Mouse (Mus musculus) heart, embryonic 14.5 days (tissue): ENCODE measurements at regions not wholly inside any gene's neighbourhood (a gene's known extent, or its start where the extent isn't known, plus 50 kb on each side); places are given as distances from the start of the nearest gene placed in this dataset.

Source experiments
- ATAC-seq: fragments of 200-750 bp; cut with Nextera tagmentation; 2 replicates; pipeline ENCODE4 v1.8.0; 2017; ENCODE audit warnings: low read depth, moderate TSS enrichment; ENCODE audit not compliant: insufficient number of reproducible peaks, insufficient read depth, low FRiP score
- H3K27ac ChIP-seq, 2 experiments: fragments of 200-500 bp in 1 of 2; fragments of 300-500 bp in 1 of 2; sonication (generic) in 1 of 2; replicated peaks in 1 of 2; 2 replicates each; pipeline ENCODE4 v1.5.1; 2012 to 2014; ENCODE audit warnings: low read depth in 2 of 2, low read length in 2 of 2, control low read depth in 1 of 2, mild to moderate bottlenecking in 1 of 2, mixed read lengths in 1 of 2; ENCODE audit not compliant: control insufficient read depth in 1 of 2, insufficient read depth in 1 of 2
- H3K27me3 ChIP-seq: fragments of 300-500 bp; sonication (generic); 2 replicates; pipeline ENCODE4 v1.6.1; 2014; ENCODE audit warnings: mild to moderate bottlenecking, low read length, control low read depth; ENCODE audit not compliant: control insufficient read depth, insufficient read depth
- H3K36me3 ChIP-seq: fragments of 300-500 bp; sonication (generic); 2 replicates; pipeline ENCODE4 v1.6.1; 2014; ENCODE audit warnings: mild to moderate bottlenecking, control low read depth, low read length, mixed read lengths; ENCODE audit not compliant: control insufficient read depth, insufficient read depth
- H3K4me1 ChIP-seq, 2 experiments: fragments of 200-500 bp in 1 of 2; fragments of 300-500 bp in 1 of 2; sonication (generic) in 1 of 2; 2 replicates each; pipeline ENCODE4 v1.6.1; 2012 to 2014; ENCODE audit warnings: low read length in 2 of 2, control low read depth in 1 of 2, mixed read lengths in 1 of 2; ENCODE audit not compliant: control insufficient read depth in 2 of 2, insufficient read depth in 2 of 2
- H3K4me2 ChIP-seq: fragments of 300-500 bp; sonication (generic); 2 replicates; pipeline ENCODE4 v1.6.1; 2014; ENCODE audit warnings: mild to moderate bottlenecking, low read length
- H3K4me3 ChIP-seq, 2 experiments: fragments of 200-500 bp in 1 of 2; fragments of 300-500 bp in 1 of 2; sonication (generic) in 1 of 2; 2 replicates each; pipeline ENCODE4 v1.5.1; 2012 to 2014; ENCODE audit warnings: low read length in 2 of 2, mild to moderate bottlenecking in 2 of 2, control low read depth in 1 of 2, low read depth in 1 of 2, moderate library complexity in 1 of 2; ENCODE audit not compliant: control insufficient read depth in 1 of 2, insufficient read depth in 1 of 2
- H3K9ac ChIP-seq: fragments of 300-500 bp; sonication (generic); 2 replicates; pipeline ENCODE4 v1.6.1; 2014; ENCODE audit warnings: mild to moderate bottlenecking, low read length
- H3K9me3 ChIP-seq: fragments of 300-500 bp; sonication (generic); 2 replicates; pipeline ENCODE4 v1.6.1; 2016; ENCODE audit warnings: low read length, control low read depth; ENCODE audit not compliant: control insufficient read depth
- WGBS: fragments of 180-500 bp; shearing (Covaris S2); extraction: QIAGEN DNeasy Blood & Tissue Kit; methylation state at CpG from one replicate; pipeline ENCODE4 v1.1.7; 2014; 5-methylcytosine and 5-hydroxymethylcytosine counted together

GRCm38 (mm10) chr9:51407978-51408377, 79.3 kb upstream of the 1810046K07Rik start:
- H3K4me3 ChIP-seq: no peak overlapping the region
- H3K4me2 ChIP-seq: no peak overlapping the region
- 59% methylated on average over 1 of the region's 1 CpGs for whole genome bisulfite sequencing
- H3K27ac ChIP-seq: no peak overlapping the region
- H3K27me3 ChIP-seq: no peaks in the 10 kb centered on the region
- no peaks in the 10 kb centered on the region for H3K9me3 ChIP-seq
- H3K9ac ChIP-seq: no peak overlapping the region
- ATAC-seq: no peak
- no peaks in the 10 kb centered on the region for H3K36me3 ChIP-seq
- no peaks in the 10 kb centered on the region for H3K4me1 ChIP-seq

DNA sequence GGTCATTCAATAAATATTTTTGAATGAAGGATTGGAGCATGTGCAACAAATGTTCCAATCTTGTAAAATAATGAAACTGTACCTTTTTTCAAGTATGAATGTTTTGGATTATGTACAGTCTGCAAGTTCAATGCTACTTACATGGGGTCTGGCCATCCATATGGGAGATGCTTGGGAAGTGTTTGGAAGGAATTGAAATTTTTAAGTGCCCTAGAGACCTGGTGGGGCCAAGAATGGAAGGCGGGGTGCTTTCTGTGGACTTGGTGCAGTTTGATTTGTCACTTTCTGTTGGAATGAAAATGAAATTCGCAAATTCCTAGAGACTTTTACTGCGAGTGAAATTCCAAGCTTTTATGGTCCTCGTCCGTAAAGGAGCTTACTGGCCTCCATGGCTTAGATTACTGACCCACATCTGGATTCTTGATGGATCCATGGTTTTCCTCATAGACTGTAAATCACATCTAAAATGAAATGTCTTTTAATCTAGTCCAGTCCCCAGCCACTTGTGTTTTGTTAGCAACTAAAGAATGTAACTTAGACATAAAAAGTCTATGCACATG, 90.3 kb upstream of the 1810046K07Rik start:
- H3K4me1 ChIP-seq: no peaks in the 10 kb centered on the region
- no peak overlapping the region for H3K4me3 ChIP-seq
- no peaks in the 10 kb centered on the region for H3K9me3 ChIP-seq
- H3K4me2 ChIP-seq: no peak overlapping the region
- no peak overlapping the region for H3K27ac ChIP-seq
- WGBS: 82% methylated on average over 5 of the region's 5 CpGs
- ATAC-seq: no peak
- no peaks in the 10 kb centered on the region for H3K36me3 ChIP-seq
- H3K9ac ChIP-seq: no peak overlapping the region
- no peaks in the 10 kb centered on the region for H3K27me3 ChIP-seq

- Histone ChIP-seq H3K27ac (no peak overlapping the region), H3K4me3 (no peak overlapping the region), H3K4me2 (no peak overlapping the region), H3K9ac (no peak overlapping the region), H3K36me3 (no peaks in the 10 kb centered on the region), H3K9me3 (no peaks in the 10 kb centered on the region), H3K4me1 (no peaks in the 10 kb centered on the region), H3K27me3 (no peaks in the 10 kb centered on the region)
- WGBS: 75% methylated on average over 3 of the region's 3 CpGs
- ATAC-seq: no peak
Measured at GRCm38 (mm10) chr9:51422553-51422952, 93.8 kb upstream of the 1810046K07Rik start.

GRCm38 (mm10) chr9:51423341-51423740, 94.6 kb upstream of the 1810046K07Rik start:
- ATAC-seq: no peak
- whole genome bisulfite sequencing: 70% methylated on average over 4 of the region's 4 CpGs
- H3K36me3 ChIP-seq: no peaks in the 10 kb centered on the region
- no peak overlapping the region for H3K4me3 ChIP-seq
- no peaks in the 10 kb centered on the region for H3K4me1 ChIP-seq
- no peak overlapping the region for H3K9ac ChIP-seq
- H3K4me2 ChIP-seq: no peak overlapping the region
- no peaks in the 10 kb centered on the region for H3K9me3 ChIP-seq
- H3K27ac ChIP-seq: no peak overlapping the region
- H3K27me3 ChIP-seq: no peaks in the 10 kb centered on the region

- no peaks in the 10 kb centered on the region for H3K4me1 ChIP-seq
- WGBS: 43% methylated on average over 2 of the region's 2 CpGs
- H3K4me3 ChIP-seq: no peak overlapping the region
- ATAC-seq: no peak
- H3K9ac ChIP-seq: no peak overlapping the region
- H3K9me3 ChIP-seq: no peaks in the 10 kb centered on the region
- no peaks in the 10 kb centered on the region for H3K27me3 ChIP-seq
- H3K27ac ChIP-seq: no peak overlapping the region
- no peak overlapping the region for H3K4me2 ChIP-seq
- no peaks in the 10 kb centered on the region for H3K36me3 ChIP-seq
Measured at GRCm38 (mm10) chr9:51430426-51430825, 101.7 kb upstream of the 1810046K07Rik start.

DNA sequence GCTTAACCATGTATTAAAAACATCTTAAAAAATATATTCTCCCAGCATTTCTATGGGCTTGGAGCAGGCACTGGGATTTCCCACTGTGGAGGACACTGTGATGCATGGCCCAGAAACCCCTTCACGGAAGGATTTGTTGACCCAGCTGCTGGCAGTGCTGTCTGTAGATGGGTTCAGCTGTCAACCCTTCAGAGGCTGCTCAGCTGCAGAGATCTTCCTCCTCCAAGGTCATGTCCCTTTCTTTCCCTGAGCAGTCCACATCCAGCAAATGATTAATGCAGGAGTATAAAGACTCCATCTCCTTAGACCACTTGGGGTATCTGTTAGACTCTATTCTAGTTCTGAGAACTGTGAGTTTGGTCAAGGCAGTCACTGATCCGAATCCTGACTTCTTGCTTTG, 108.4 kb upstream of the 1810046K07Rik start:
- 62% methylated on average over 2 of the region's 2 CpGs for WGBS
- Histone ChIP-seq H3K27ac (no peak overlapping the region), H3K4me3 (no peak overlapping the region), H3K27me3 (no peaks in the 10 kb centered on the region), H3K9ac (no peak overlapping the region), H3K9me3 (no peaks in the 10 kb centered on the region), H3K4me1 (no peaks in the 10 kb centered on the region), H3K4me2 (no peak overlapping the region), H3K36me3 (no peaks in the 10 kb centered on the region)
- ATAC-seq: no peak

GRCm38 (mm10) chr9:51441773-51442381, 113.2 kb upstream of the 1810046K07Rik start:
- Histone ChIP-seq H3K4me1 (no peaks in the 10 kb centered on the region), H3K27me3 (no peaks in the 10 kb centered on the region), H3K36me3 (no peaks in the 10 kb centered on the region), H3K4me3 (no peak overlapping the region), H3K9me3 (no peaks in the 10 kb centered on the region), H3K27ac (no peak overlapping the region), H3K9ac (no peak overlapping the region), H3K4me2 (no peak overlapping the region)
- no peak for ATAC-seq
- WGBS: 50% methylated on average over 5 of the region's 5 CpGs

DNA sequence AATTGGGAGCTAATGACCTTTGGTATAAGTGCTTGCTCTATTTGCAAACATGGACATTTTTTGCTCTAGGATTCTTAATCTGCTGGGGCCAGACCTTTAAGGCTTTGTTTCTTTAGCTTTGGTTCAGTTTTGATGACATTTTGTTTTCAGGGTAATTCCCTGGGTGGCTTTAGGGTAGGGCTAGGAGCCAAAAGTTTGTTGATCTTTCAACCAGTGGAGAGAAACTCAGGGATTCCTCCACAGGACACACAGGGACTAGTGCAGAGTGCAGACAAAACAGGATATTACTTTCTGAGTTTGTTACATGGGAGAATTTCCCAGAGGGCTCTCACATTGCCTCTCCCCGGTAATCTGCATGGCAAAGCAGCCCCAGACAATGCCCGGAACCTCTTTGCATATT, 127.0 kb upstream of the 1810046K07Rik start:
- Histone ChIP-seq H3K9me3 (no peaks in the 10 kb centered on the region), H3K27ac (no peak overlapping the region), H3K36me3 (no peaks in the 10 kb centered on the region), H3K4me3 (no peak overlapping the region), H3K4me2 (no peak overlapping the region), H3K4me1 (no peaks in the 10 kb centered on the region), H3K9ac (no peak overlapping the region), H3K27me3 (no peaks in the 10 kb centered on the region)
- 61% methylated on average over 2 of the region's 2 CpGs for WGBS
- no peak for ATAC-seq
